Mouse (Mus musculus) spleen, postnatal 36 days (tissue): Measurements from ENCODE around the gene Cela2a.
"Not testable (repeated sequence)": the region's sequence is repeated elsewhere in the genome, so short reads cannot be mapped to it uniquely, and the experiment has no call there.

Source experiments
- DNase-seq, 2 experiments: peaks; one replicate each; pipeline ENCODE4 v3.0.0; 2022; ENCODE audit warnings: low spot score in 2 of 2, mixed read lengths in 1 of 2

Gene Cela2a

DNA sequence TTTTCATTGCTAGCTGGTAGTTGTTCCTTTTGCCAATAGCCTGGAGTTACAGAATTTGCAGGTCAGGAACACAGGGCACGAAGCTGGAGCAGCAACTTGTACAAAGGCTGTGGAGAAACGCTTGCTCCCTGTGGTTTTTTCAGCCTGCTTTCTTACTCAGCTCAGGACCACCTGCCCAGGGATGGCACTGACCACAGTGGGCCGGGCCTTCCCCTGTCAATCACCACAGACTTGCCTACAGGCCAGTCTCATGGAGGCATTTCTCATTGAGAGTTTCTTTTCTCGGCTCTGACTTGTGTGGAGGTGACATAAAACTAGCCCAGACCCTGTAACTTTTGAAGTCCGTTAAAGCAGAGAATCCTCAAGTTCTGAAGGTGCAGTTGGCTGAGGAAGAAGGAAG, 28.4 kb downstream of the Cela2a start:
- no peak for DNase-seq

DNA sequence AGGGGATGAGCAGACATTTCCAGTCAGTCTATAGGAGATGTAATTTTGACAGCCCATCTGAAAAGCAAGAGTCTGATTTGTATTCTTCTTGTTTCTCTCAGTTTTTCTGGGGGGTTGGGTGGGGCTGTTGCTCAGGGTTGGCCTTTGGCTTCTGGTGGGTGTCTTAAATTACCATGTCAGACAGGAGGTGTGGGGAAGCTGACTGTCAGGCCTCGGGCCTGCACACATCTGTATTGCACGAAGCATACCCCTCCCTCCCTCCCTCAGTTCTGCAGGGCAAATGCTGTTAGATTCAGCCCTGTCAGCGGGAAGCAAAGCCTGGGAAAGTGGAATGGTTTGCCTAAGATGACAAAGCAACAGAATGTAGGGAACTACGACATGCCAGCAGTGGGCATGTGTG, 29.0 kb downstream of the Cela2a start:
- no peak for DNase-seq

DNA sequence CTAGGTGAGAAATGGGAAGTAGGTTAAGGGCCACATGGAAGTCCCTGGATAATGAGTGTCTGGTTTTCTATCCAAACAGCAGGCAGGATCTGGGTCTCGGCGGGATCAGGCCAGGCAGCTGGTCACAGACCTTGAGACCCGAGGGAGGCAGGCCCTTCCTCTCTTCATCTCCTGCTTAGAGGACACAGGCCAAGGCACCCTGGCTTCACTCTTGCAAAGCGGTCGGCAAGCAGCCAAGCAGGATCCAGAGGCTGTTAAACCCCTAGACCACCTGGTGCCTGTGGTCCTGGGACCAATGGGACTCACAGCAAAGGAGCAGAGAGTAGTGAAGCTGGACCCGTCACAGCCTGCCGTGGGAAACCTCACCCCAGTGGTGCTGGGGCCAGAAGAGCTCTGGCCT, 29.6 kb downstream of the Cela2a start:
- no peak for DNase-seq

DNA sequence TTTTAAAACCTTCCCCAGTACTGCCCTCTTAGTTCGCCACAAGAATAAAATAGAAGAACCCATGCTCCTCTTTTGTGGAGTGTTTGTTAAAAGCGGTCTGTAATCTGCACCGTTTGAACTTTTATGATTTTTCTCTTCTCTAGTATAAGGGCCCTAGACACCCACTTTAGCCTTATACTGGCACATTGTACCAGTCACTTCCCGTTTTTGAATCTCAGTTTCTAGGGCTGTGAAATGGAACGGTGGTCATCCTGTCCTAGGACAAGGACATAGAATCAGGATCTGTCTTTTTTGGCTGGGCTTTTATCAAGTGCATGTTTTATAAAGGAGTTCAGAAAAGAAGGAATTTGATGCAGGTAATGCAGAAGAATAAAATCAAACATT, 31.8 kb downstream of the Cela2a start:
- DNase-seq: peak; percentile 26 to 29

DNA sequence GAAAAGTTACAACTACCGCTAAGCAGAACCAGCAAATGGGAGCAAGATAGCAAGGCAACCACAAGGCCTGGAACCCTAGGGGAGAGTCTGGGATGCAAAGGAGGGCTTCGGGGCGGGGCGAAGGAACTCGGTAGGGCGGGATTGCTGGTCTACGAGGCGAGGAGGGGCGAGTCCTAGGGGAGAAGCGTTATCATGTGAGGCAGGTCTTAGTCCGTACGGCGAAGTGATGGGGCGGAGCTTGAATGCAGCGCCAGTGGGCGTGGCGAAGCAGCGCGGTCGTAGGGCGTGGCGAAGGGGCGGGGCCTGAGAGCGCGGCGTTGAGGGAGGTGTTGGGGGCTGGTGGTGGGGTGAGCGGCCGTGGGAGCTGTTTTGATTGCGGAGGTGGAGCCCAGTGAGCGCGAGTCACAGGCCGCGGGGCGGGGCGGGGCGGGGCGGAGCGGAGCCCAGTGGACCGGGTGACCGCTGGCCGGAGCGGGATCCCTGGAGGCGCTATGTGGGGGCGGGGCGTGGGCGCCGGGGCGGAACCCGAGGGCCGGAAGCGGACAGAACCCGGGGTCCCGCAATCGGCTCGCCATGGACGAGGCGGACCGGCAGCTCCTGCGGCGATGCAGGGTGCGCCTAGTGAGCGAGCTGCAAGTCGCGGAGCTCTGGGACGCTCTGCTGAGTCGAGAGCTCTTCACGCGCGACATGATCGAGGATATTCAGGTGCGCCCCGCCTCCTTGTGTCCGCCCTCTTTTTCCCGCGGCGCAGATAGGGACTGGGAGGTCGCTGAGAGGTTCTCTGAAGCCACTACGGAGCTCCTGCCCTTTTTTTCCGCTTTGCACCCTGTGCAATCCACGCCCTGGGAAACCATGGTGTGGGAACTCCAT, 32.4 kb downstream of the Cela2a start, which contains the start of gene Casp9:
Gene Casp9 (plus strand): TSS at position 331 of the 870 bp plus-strand sequence.
- peak; percentile 97 for DNase-seq

DNA sequence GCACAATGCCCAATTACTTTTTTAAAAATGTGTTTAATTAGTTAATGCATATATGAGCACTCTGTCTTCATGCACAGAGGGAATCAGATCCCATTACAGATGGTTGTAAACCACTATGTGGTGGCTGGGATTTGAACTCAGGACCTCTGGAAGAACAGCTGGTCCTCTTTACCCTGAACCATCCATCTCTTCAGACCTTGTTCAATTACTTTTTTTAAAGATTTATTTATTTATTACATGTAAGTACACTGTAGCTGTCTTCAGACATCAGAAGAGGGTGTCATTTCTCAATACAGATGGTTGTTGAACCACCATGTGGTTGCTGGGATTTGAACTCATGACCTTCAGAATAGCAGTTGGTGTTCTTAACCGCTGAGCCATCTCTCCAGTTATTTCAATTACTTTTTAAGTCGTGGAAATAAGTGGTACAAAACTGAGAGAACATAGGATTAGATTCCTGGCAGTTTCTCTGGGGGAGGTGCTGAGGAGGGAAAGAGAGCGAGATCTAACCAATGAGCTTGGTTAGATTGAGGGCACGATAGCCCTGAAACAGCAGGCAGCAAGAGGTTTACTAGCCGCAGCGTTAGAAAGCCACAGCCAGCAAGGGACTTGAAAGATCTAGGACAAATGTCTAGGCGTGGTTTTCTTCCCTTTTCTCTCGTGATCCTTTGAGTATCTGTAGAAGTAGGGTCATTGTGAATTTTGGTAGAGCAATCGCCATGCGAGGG, 33.2 kb downstream of the Cela2a start:
- DNase-seq: no peak

DNA sequence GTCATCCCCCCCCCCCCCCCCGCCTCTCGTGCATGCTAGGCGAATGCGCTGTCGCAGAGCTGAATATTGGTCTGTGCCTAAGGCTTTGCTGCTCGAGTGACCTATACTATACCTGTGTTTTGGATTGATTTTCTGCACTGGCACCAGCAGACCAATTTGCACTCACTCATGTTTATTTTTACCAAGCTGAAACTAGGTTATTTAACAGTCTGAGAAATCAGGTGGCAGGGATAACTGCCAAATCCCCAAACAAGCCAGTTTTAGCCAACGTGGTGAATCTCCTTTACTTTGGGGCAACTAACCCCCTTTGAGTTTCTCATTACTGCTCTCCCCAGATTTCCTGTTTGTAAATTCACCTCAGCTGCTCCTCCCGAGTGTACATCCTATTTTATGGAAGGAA, 34.0 kb downstream of the Cela2a start:
- DNase-seq: no peak

DNA sequence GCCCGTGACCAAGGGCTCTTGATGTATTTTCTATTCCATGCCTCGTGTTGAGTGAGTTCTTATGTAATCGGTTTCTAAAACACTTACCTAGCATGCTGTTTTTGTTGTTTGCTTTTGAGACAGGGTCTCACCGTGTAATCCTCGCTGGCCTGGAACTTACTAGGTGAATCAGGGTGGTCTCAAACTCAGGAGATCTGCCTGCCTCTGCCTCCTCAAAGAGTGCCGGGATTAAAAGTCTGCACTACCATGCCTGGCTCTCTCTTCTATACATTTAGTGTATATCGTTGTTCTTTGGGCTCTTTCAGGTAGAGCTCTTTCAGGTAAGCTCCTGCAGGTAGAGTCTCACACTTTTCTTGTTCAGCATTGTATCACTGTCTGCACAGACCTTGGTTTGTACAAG, 34.5 kb downstream of the Cela2a start:
- no peak for DNase-seq

DNA sequence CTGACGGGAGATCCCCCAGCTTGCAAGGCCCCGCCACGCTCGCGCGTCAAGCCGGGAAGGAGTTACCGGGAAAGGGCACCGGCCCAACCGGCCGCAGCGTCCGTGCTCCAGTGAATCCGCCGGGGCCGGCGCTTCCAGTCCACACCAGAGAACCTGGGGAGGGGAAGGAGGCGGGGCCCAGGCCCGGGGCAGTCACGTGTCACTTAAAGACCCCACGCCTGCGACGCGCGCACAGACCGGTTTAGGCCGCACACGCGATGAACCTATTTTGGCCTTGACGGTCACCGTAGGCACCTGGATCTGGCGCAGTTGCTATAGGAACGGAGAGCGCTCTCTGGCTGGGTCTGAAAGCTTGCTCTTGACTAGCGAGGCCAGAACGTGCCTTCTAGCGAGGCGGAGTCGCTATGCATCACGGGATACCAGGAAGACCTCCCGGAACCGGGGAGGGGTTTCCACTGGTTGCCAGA, 35.4 kb downstream of the Cela2a start, which contains the start of gene Dnajc16:
Gene Dnajc16 (minus strand): TSS at position 408 of the 467 bp plus-strand sequence.
- peak; percentile 97 for DNase-seq

DNA sequence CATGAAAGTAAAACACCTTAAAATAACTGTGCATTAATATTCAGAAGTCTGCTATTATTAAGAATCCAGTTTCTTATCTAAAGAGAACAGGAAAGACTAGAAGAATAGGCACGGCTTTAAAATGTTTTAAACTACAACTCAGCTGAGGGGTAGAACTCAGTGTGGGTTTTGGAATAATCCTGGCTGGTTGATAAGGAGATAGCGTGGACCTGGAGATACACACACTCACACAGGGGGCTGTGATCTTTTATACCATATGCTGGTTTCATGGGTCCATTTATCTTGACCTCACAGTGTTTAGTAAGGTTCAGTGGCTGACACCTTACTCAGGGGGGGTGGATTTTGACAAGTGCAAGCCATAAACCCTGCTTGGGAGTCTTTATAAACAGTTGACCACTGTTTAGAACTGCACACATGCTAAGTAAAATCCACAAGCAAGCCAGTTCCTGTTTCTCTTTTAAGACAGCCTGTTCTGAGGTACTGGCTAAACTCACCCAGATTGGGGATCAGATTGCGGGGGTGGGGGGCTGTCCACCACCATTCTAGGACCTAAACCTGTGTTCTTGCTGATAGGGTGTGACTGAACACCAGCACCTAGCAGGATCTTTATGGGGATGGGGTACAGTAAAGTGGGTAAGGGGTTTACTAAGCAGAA, 36.3 kb downstream of the Cela2a start:
- DNase-seq: no peak

DNA sequence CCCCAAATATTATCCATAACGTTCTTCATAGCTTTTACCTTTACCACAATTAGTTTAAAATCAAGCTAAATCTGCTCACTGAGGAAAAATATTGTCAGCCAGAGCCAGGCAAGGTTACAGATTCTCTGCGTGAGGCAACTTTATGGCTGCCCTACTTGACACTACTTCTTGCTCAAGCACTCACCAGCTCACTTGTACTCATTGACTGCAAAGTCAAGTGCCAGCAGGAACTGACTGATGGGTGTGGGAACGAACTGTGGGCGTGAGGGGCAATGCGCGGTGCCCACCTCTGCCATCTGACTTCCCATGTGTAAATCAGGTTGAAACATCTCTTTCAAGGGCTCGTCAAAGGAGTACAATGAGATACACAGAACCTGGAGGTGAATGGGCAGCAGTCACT, 38.5 kb downstream of the Cela2a start:
- DNase-seq: no peak

DNA sequence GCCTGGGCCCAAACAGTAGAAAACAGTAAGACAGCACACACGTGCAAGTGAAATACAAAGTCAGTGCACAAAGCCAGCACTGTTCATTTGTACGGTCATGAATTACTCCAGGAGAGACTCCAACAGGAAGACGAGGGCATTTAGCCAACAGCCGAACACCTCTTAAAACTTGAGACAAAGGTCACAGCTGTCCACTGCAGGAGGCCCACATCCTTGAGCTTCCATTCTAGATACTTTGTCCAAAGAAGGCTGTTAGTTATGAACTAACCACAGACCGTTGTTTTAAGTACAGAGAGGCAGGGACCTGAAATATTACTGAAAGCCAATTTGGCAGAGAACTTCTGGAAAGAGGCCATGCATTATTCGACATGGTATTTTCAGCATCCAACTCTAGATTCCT, 38.9 kb downstream of the Cela2a start:
- no peak for DNase-seq

DNA sequence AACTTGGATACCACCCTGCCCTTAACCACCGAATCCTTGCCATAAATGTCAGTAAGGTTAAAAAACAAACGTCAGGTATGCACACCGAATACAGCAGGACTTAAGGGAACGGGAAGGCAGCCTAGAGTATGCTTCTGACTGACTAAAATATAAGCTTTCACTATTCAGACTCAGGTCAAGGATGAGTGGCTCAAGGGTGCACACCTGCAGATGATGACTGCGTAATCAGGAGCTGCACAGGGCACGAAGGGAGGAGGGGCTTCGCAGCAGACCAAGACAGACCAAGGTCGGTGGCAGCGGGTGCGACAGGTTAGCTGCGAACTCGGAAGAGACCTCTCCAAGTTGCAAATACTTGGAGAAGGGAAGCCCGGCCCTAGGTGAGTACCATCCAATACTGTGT, 39.8 kb downstream of the Cela2a start:
- DNase-seq: no peak

DNA sequence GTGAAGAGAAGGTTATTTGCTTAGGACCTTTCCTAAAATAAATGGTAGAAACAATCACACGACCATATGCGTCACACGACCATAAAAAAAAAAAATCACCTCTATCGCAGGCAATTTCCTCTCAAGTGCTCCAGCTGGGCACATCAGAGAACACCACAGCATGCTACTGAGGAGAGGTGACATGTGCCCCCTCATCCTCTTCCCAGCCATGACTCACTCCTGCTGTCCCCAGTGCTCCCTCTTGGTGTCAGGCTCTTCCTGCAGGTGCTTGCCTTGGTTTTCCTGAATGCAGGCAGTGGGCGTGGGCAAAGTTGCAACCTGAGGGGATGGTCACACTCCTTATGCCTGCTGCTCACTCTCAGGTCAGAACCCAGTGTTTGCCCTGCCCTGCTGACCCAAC, 41.1 kb downstream of the Cela2a start:
- DNase-seq: no peak

DNA sequence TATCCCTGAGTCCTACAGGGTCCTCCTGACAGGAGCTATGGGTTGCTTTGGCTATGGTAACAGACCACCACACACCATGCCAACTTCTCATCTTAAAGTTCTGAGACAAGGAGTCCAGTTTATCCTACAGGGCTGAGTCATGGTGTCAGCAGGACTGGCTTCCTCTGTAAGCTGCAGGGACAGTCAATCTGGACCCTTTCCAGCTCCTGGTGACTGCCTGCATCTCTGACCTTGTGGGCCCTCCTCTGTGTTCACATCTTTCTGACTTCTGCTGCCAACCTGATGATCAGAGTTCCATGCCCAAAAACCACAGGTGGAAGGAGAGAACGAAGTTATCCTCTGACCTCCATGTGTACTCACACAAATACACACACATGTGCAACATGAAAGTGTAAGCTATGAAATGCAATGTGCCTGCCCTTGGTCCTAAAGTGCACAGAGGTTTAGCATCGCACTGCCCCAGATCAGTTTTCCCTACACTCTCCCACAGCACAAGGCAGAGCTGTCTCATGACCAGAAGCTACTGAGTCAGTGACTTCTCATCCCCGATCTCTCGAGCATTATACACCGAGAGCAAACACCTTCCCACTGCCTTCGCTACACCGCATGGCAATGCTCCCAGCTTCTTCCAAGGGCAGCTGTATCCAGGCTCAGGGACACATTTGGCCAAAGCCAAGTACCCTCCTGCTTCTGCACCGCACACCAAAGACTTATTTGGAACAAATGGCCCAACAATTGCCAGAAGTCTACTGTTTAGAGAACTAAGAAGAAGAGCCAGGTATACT, 44.6 kb downstream of the Cela2a start:
- DNase-seq: no peak

DNA sequence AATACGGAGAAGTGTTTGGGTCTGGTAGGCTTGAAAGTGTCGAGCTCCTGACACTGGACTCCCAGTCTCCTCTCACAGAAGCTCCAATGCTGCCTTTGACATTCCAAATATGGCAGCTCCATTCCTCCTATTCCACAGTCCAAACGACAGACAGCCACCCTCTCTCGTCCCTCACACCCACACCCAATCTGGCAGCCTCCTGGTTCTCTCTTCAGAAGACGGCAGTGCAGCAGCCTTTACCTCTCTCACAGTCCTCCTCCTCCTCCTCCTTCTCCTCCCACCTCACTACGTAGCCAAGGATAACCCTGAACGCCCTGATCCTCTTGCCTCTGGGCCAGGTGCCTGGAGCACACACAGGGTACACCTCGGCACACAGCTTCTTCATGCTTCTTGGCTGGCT, 46.1 kb downstream of the Cela2a start:
- DNase-seq: no peak

DNA sequence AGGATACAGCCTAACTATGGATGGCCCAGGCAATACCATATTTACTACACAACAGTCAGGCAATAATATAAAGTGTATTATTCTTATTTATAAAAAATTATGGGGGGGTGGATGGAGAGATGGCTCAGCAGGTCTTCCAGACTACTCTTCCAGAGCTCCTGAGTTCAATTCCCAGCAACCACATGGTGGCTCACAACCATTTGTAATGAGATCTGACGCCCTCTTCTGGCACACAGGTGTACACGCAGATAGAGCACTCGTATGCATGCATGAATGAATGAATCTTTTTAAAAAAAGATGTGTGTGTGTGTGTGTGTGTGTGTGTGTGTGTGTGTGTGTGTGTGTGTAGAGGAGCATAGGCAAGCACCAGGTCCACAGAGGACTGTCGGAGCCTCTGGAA, 52.9 kb downstream of the Cela2a start:
- not testable (repeated sequence) for DNase-seq

DNA sequence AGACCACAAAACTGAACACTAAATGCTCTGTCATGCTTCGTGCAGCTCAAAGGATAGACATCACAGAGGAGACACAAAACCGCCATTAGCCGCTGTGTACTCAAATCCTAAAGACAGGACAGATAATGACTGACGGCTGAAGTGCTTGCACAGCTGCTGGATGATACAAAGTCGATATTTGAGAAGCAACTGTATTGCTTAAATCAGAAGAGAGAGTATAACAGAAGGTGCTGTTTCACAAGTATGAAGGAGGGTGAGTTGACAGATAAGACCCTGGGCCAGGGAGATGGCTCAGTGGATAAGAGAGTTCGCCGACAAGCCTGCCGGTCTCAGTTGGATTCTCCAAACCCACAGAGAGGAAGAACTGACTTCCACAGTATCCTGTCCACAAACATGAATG, 54.1 kb downstream of the Cela2a start:
- DNase-seq: no peak

DNA sequence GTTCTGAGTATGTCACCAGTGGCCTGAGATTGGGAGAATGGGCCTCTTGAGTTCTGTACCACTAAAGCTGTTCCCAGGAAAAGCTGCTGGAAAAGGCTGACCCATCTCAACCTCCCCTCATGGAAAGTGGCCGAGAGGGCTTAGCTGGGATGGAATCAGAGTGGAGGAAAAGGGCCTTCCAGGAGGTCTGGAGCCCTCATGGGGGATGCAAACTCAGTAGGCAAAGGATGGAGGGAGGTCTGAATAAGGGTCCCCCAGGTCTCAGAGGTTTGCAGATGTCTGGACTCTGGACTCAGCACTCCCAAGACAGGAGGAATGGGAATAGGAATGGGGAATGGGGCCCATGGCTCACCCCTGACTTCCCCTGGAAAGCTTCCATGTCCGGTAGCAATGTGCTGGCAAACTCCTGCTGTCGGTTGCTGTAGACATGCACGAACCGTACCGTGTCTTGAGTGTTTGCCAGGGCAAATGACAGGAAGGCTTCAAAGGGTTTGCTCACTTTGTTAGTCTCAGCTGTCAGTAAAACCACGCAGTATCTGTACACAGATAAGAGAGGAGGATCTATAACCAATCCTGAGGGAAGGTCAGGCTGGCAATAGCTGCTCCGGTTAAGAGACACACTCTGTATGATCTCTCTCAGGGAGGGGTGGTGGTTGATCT, 56.3 kb downstream of the Cela2a start:
- DNase-seq: no peak

DNA sequence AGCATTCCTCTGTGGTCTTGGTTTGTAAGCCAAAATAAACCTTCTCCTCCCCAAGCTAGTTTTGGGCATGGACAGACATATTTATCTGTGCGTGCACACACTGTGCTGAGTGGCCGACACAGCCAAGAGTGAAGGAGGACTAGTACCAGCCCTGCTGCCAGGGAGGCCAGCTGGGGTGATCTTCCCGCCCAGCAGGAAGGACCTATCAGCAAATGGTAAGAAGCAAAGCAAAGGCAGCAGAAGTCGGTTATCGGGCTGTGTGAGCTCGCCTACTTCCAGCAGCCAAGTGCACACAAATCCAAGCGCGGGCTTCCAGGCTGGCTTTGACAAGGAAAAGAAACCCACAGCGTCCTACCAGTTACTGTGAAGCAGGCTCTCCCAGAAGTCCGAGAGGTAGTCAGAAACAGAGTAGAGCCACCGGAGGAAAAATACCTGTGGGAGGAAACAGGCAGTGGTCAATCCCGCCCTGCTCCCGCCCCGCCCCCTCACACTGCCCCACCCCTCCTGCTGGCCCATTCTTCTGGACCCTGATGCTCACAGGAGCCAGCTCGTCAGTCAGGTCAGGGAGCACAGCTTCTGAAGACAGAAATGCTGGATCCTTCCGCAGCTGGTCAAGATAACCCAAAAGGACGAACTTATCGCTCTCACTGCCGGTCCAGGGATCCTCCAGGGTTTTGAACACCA, 58.5 kb downstream of the Cela2a start:
- peak; percentile 38 to 50 for DNase-seq
